Mouse (Mus musculus): ENCODE results near the gene Ano8. TPM values are rescaled to one million over a fixed set of nuclear protein-coding genes. Genes with fewer than 3 reads are reported as not detected.
A peak's percentile ranks its signal among the peaks of the same experiment; 100 is the strongest.
"Not testable (repeated sequence)": the region's sequence is repeated elsewhere in the genome, so short reads cannot be mapped to it uniquely, and the experiment has no call there.

Gene Ano8
- polyA plus RNA-seq, 1 experiment from 2014 or later = 8.6 TPM

DNA sequence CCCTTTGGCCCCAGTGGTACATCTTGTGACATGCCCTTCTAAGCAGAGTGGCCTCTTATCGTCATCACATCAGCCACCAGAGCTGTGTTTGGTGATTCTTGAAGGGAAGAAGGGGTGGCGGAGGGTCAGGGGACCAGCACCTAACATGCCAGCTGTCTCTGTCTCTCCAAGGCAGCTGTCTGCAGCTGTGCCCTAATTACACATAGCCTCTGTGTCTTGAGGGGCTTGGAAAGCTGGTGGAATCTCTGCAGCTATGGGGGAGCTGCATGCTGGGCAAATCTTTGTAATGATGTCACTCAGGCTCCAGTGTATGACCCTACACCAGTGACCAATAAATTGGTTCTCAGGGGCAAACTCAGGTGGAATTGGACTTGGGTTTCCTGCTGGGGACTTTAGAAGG, 33.1 kb downstream of the Ano8 start:
- no peaks in the 10 kb centered on the region for H3K27me3 ChIP-seq
- no peak overlapping the region for H3K4me2 ChIP-seq
- no peak overlapping the region for H3K9ac ChIP-seq
- 81% methylated on average over 2 of the region's 2 CpGs for WGBS
- no peak overlapping the region for H3K4me3 ChIP-seq
- no peak for ATAC-seq (ENCODE audit: low FRiP score, low read depth)
- H3K36me3 ChIP-seq = peaks cover 15% of the 10 kb centered on the region
- no peaks in the 10 kb centered on the region for H3K9me3 ChIP-seq
- no peaks in the 10 kb centered on the region for H3K4me1 ChIP-seq (replicated peaks)
- no peak overlapping the region for H3K27ac ChIP-seq (replicated peaks)

DNA sequence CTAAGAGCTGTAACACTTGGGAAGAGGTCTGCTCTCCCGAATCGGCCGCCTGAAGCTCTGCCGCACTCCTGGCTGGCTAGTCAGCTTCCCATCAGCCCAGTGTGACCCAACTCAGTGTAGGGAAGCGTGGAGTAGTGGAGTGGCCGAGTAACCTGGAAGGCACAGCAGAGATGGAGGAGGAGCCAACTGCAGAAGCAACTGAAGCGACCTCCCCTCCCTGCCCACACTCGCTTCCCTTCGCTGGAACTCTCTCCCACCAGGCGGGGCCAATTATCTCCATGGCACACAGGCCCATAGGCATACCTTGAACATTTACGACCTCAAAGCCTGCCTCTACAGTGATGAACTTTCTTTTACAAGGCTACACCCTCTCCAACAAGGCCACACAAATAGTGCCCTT, 34.0 kb downstream of the Ano8 start:
- 55% methylated on average over 11 of the region's 11 CpGs for WGBS

DNA sequence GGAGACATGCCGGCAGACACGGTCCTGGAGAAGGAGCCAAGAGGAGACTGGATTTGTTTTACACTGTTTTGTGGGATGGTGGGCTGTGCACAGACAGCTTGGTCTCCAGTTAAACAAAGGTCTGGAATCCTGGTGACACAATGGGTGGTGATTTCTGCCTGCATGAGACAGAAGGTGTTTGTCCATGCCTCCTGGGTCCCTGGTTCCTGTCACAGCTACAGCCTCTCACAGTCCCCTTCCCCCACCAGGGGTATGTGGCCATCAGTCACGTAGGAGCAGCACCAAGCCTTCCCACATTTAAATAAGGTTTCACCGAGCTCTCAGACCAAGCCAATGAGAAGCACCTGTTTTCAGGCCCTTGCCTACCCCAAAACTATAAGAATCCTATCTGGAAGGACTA, 34.4 kb downstream of the Ano8 start:
- Histone ChIP-seq H3K9ac (no peak overlapping the region), H3K27ac (replicated peaks) (no peak overlapping the region), H3K27me3 (no peaks in the 10 kb centered on the region), H3K4me1 (replicated peaks) (no peaks in the 10 kb centered on the region), H3K9me3 (no peaks in the 10 kb centered on the region), H3K4me2 (no peak overlapping the region), H3K4me3 (no peak overlapping the region), H3K36me3 (peaks cover 2% of the 10 kb centered on the region; the same call in 1 of the 2 replicates)
- WGBS = 63% methylated on average over 4 of the region's 4 CpGs
- ATAC-seq (ENCODE audit: low FRiP score, low read depth) = no peak

More for the DNA sequence above, 34.0 kb downstream of the Ano8 start:
- H3K27ac ChIP-seq (replicated peaks) = no peak overlapping the region
- no peaks in the 10 kb centered on the region for H3K9me3 ChIP-seq
- no peaks in the 10 kb centered on the region for H3K4me1 ChIP-seq (replicated peaks)
- H3K36me3 ChIP-seq = peaks cover 6% of the 10 kb centered on the region; the same call in 1 of the 2 replicates
- no peak overlapping the region for H3K9ac ChIP-seq
- no peak for ATAC-seq (ENCODE audit: low FRiP score, low read depth)
- H3K4me3 ChIP-seq = no peak overlapping the region
- no peaks in the 10 kb centered on the region for H3K27me3 ChIP-seq
- no peak overlapping the region for H3K4me2 ChIP-seq

DNA sequence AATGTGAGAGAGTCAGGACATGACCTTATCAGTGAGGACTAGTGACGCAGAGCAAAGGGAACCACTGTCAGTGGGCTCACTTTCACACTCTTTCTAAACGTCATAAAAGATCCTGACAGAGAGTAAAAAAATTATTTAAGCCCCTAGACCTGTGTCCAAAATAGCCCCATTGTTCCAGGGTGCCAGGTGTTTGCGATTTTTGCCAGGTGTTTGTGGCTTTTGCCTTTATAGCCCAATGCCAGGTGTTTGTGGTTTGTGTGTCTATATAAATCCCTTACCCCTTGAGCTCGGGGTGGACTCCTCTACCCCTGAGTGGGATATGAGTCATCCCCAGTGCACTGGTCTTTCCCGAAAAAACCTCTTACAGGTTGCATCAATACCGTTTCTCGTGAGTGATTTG, 40.7 kb downstream of the Ano8 start:
- H3K9ac ChIP-seq = no peak overlapping the region
- H3K4me3 ChIP-seq = no peak overlapping the region
- H3K9me3 ChIP-seq = no peaks in the 10 kb centered on the region
- 92% methylated on average over 7 of the region's 7 CpGs for WGBS
- no peak overlapping the region for H3K4me2 ChIP-seq
- no peak for ATAC-seq (ENCODE audit: low FRiP score, low read depth)
- H3K27me3 ChIP-seq = 0 out of 2 replicates have a peak, but pooled peaks cover 2% of the 10 kb centered on the region
- no peaks in the 10 kb centered on the region for H3K36me3 ChIP-seq
- no peaks in the 10 kb centered on the region; the same call in 1 of the 2 replicates for H3K4me1 ChIP-seq (replicated peaks)
- no peak overlapping the region for H3K27ac ChIP-seq (replicated peaks)

DNA sequence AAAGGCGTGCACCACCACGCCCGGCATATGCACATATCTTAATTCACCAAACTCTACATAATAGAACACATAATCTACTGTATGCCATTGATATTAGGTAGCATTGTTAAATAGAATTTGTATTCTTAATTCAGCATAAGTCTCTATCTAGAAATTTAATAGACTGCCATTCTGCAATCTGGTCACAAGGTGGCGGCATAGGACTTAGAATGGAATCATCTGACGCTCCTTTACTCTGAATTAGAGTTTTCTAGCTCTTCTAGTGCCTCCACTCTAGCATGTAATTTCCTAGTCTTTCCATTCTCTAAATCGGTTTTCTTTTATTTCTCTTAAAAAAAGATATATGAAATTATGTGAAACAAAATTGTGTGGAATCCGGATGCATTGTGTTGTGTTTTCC, 44.4 kb downstream of the Ano8 start:
- no peaks in the 10 kb centered on the region for H3K36me3 ChIP-seq
- no peaks in the 10 kb centered on the region for H3K9me3 ChIP-seq
- H3K27me3 ChIP-seq = peaks cover 5% of the 10 kb centered on the region; the same call in 1 of the 2 replicates
- no peak overlapping the region for H3K4me3 ChIP-seq
- no peak overlapping the region for H3K4me2 ChIP-seq
- ATAC-seq (ENCODE audit: low FRiP score, low read depth) = peak; percentile 38; the same call in 1 of the 2 replicates
- H3K9ac ChIP-seq = no peak overlapping the region
- no peaks in the 10 kb centered on the region; the same call in 1 of the 2 replicates for H3K4me1 ChIP-seq (replicated peaks)
- WGBS = 1% methylated on average over 7 of the region's 7 CpGs
- H3K27ac ChIP-seq (replicated peaks) = no peak overlapping the region

DNA sequence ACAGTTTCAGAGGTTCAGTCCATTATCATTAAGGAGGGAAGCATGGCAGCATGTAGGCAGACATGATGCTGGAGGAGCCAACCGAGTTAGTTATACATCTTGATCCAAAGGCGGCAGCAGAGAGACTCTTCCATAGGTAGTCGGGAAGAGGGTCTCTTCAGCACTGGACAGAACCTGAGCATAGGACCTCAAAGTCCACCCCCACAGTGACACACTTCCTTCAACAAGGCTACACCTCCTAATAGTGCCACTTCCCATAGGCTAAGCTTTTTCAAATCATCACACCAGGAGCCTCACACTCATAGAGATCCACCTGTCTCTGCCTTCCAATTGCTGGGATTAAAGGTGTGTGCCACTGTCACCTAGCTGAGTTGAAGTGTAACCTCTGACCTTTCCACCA, 48.7 kb downstream of the Ano8 start:
- no peaks in the 10 kb centered on the region for H3K36me3 ChIP-seq
- 34% methylated on average over 3 of the region's 3 CpGs for WGBS
- H3K4me3 ChIP-seq = no peak overlapping the region
- ATAC-seq (ENCODE audit: low FRiP score, low read depth) = no peak
- peaks cover 3% of the 10 kb centered on the region; the same call in 1 of the 2 replicates for H3K27me3 ChIP-seq
- no peaks in the 10 kb centered on the region for H3K9me3 ChIP-seq
- no peak overlapping the region for H3K4me2 ChIP-seq
- H3K9ac ChIP-seq = no peak overlapping the region
- no peak overlapping the region for H3K27ac ChIP-seq (replicated peaks)
- H3K4me1 ChIP-seq (replicated peaks) = no peaks in the 10 kb centered on the region; the same call in 1 of the 2 replicates

DNA sequence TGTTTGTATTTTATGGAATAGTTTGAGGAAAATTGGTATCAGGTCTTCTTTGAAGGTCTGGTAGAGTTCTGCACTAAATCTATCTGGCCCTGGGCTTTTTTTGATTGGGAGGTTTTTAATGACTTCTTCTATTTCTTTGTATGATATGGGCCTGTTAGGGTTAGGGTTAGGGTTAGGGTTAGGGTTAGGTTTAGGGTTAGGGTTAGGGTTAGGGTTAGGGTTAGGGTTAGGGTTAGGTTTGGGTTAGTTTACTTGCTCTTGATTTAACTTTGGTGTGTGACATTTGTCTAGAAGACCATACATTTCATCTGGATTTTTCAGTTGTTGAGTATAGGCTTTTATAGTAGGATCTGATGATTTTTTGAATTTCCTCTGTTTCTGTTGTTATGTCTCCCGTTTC, 52.8 kb downstream of the Ano8 start:
- not testable (repeated sequence) for H3K9me3 ChIP-seq; H3K4me1 ChIP-seq (replicated peaks); H3K9ac ChIP-seq; H3K27ac ChIP-seq (replicated peaks); H3K4me2 ChIP-seq; ATAC-seq (ENCODE audit: low FRiP score, low read depth); H3K36me3 ChIP-seq; H3K4me3 ChIP-seq; H3K27me3 ChIP-seq
- 94% methylated on average over 1 of the region's 1 CpGs for WGBS

Other genes starting within 250 kb of the Ano8 start
- 17.3 and 17.9 TPM in 2 replicates for gene Myo9b, start 213.2 kb downstream of the Ano8 start, polyA plus RNA-seq (2015; fragmentation: Nextera tagmentation; extraction: Ambion mirVana)
- 62.6 and 64.5 TPM in 2 replicates for gene Haus8, start 213.0 kb downstream of the Ano8 start, polyA plus RNA-seq (2015; fragmentation: Nextera tagmentation; extraction: Ambion mirVana)
- 113 TPM in 2 replicates for gene Use1, start 119.1 kb downstream of the Ano8 start, polyA plus RNA-seq (2015; fragmentation: Nextera tagmentation; extraction: Ambion mirVana)
- gene Ocel1, start 114.7 kb downstream of the Ano8 start, polyA plus RNA-seq (2015; fragmentation: Nextera tagmentation; extraction: Ambion mirVana) = 6.6 and 7.4 TPM in 2 replicates
- gene Nr2f6, start 104.0 kb downstream of the Ano8 start, polyA plus RNA-seq (2015; fragmentation: Nextera tagmentation; extraction: Ambion mirVana) = 29.3 and 31.4 TPM in 2 replicates
- 7.6 and 7.7 TPM in 2 replicates for gene Ushbp1, start 90.2 kb downstream of the Ano8 start, polyA plus RNA-seq (2015; fragmentation: Nextera tagmentation; extraction: Ambion mirVana)
- 96.4 and 99.4 TPM in 2 replicates for gene Babam1, start 89.1 kb downstream of the Ano8 start, polyA plus RNA-seq (2015; fragmentation: Nextera tagmentation; extraction: Ambion mirVana)
- 11.0 and 11.3 TPM in 2 replicates for gene Ankle1, start 80.0 kb downstream of the Ano8 start, polyA plus RNA-seq (2015; fragmentation: Nextera tagmentation; extraction: Ambion mirVana)
- 183 and 195 TPM in 2 replicates for gene Abhd8, start 22.3 kb downstream of the Ano8 start, polyA plus RNA-seq (2015; fragmentation: Nextera tagmentation; extraction: Ambion mirVana)
- gene Mrpl34, start 21.0 kb downstream of the Ano8 start, polyA plus RNA-seq (2015; fragmentation: Nextera tagmentation; extraction: Ambion mirVana) = 172 and 189 TPM in 2 replicates
- gene Dda1, start 16.8 kb downstream of the Ano8 start, polyA plus RNA-seq (2015; fragmentation: Nextera tagmentation; extraction: Ambion mirVana) = 217 and 231 TPM in 2 replicates
- 12.0 and 15.3 TPM in 2 replicates for gene Gtpbp3, start 2.1 kb upstream of the Ano8 start, polyA plus RNA-seq (2015; fragmentation: Nextera tagmentation; extraction: Ambion mirVana)
- gene Plvap, start 25.8 kb upstream of the Ano8 start, polyA plus RNA-seq (2015; fragmentation: Nextera tagmentation; extraction: Ambion mirVana) = 9.5 and 10.9 TPM in 2 replicates
- gene Ccdc194, start 39.7 kb upstream of the Ano8 start, polyA plus RNA-seq (2015; fragmentation: Nextera tagmentation; extraction: Ambion mirVana) = 0.31 and 0.41 TPM in 2 replicates
- gene Bst2, start 51.5 kb upstream of the Ano8 start, polyA plus RNA-seq (2015; fragmentation: Nextera tagmentation; extraction: Ambion mirVana) = 11.3 and 19.5 TPM in 2 replicates
- 60.3 and 61.7 TPM in 2 replicates for gene Mvb12a, start 57.0 kb upstream of the Ano8 start, polyA plus RNA-seq (2015; fragmentation: Nextera tagmentation; extraction: Ambion mirVana)
- 0.21 and 0.38 TPM in 2 replicates for gene Tmem221, start 72.9 kb upstream of the Ano8 start, polyA plus RNA-seq (2015; fragmentation: Nextera tagmentation; extraction: Ambion mirVana)
- gene Nxnl1, start 80.6 kb upstream of the Ano8 start, polyA plus RNA-seq (2015; fragmentation: Nextera tagmentation; extraction: Ambion mirVana) = 0.06 and 0.08 TPM in 2 replicates
- gene Slc27a1, start 82.9 kb upstream of the Ano8 start, polyA plus RNA-seq (2015; fragmentation: Nextera tagmentation; extraction: Ambion mirVana) = 83.9 and 87.4 TPM in 2 replicates
- 224 and 233 TPM in 2 replicates for gene Pgls, start 106.2 kb upstream of the Ano8 start, polyA plus RNA-seq (2015; fragmentation: Nextera tagmentation; extraction: Ambion mirVana)
- 6.5 and 8.9 TPM in 2 replicates for gene Fam129c, start 111.7 kb upstream of the Ano8 start, polyA plus RNA-seq (2015; fragmentation: Nextera tagmentation; extraction: Ambion mirVana)
- 65.6 and 78.2 TPM in 2 replicates for gene Colgalt1, start 125.0 kb upstream of the Ano8 start, polyA plus RNA-seq (2015; fragmentation: Nextera tagmentation; extraction: Ambion mirVana)
- 20.8 and 24.7 TPM in 2 replicates for gene Unc13a, start 185.8 kb upstream of the Ano8 start, polyA plus RNA-seq (2015; fragmentation: Nextera tagmentation; extraction: Ambion mirVana)
- gene Jak3, start 190.3 kb upstream of the Ano8 start, polyA plus RNA-seq (2015; fragmentation: Nextera tagmentation; extraction: Ambion mirVana) = 6.1 and 7.0 TPM in 2 replicates
- 0.47 and 1.5 TPM in 2 replicates for gene Insl3, start 203.3 kb upstream of the Ano8 start, polyA plus RNA-seq (2015; fragmentation: Nextera tagmentation; extraction: Ambion mirVana)
- 0.45 and 0.52 TPM in 2 replicates for gene B3gnt3, start 215.8 kb upstream of the Ano8 start, polyA plus RNA-seq (2015; fragmentation: Nextera tagmentation; extraction: Ambion mirVana)
- 77.2 and 93.0 TPM in 2 replicates for gene Fcho1, start 239.8 kb upstream of the Ano8 start, polyA plus RNA-seq (2015; fragmentation: Nextera tagmentation; extraction: Ambion mirVana)